ENCODE assay signal across 19 mouse cellular contexts in genomic region chr12:31269020-31269597, GRCm38 (mm10). TPM values are rescaled to one million over a fixed set of nuclear protein-coding genes. Genes with fewer than 3 reads are reported as not detected.
DNase-seq lines count a peak whose midpoint lies in the region; ATAC-seq and TF ChIP-seq lines count a peak whose summit lies in the region.
"Had no signal": no experiment of that assay in that cellular context is flagged by ENCODE, and none has a peak within 500 bp of the region (broad histone marks: within the 10 kb centered on the region; RNA-seq: fewer than 3 reads in every experiment).

No protein-coding gene starts in this region.

- peak overlapping the region; percentile 54 for H3K9ac ChIP-seq in heart, embryonic 16.5 days (ENCODE audit: low read length)
- no peak overlapping the region for H3K9ac ChIP-seq in midbrain, embryonic 11.5 days (ENCODE audit: low read length)
- H3K9ac ChIP-seq in midbrain, postnatal 0 days (replicated peaks; ENCODE audit: low read length, poor library complexity, severe bottlenecking) = no peak overlapping the region
- H3K9ac ChIP-seq in intestine, embryonic 16.5 days (ENCODE audit: low read depth, low read length) = peak overlapping the region; percentile 2; the same call in 1 of the 2 replicates
- peak overlapping the region; percentile 11; the same call in 1 of the 2 replicates for H3K9ac ChIP-seq in stomach, embryonic 16.5 days (ENCODE audit: low read length)
- H3K9ac ChIP-seq: limb, embryonic 15.5 days had no signal

- ATAC-seq in heart, embryonic 16.5 days (replicated peaks; ENCODE audit: extremely low read depth, insufficient read depth, low FRiP score) = no peak
- no peak for ATAC-seq in midbrain, embryonic 11.5 days (ENCODE audit: low FRiP score)
- ATAC-seq in midbrain, postnatal 0 days (ENCODE audit: low FRiP score) = no peak
- no peak for ATAC-seq in intestine, embryonic 16.5 days
- ATAC-seq in stomach, embryonic 16.5 days (ENCODE audit: insufficient read depth, low FRiP score) = no peak

- no peak for DNase-seq in heart, adult 9 months (ENCODE audit: low spot score in 2 of 2)
- DNase-seq in midbrain, embryonic 11.5 days (ENCODE audit: low spot score, missing footprints) = peak; percentile 84
- DNase-seq in midbrain, postnatal 0 days (ENCODE audit: low spot score) = no peak
- no peak for DNase-seq in cerebellum, adult 18-20 months
- DNase-seq in frontal cortex, postnatal 25 days (ENCODE audit: low spot score in 2 of 2) = no peak
- DNase-seq: adrenal gland, postnatal 14 days; kidney, adult 18-20 months; lung, postnatal 14 days; midbrain, embryonic 14.5 days; right cerebral cortex, adult 18-20 months had no signal

- TF ChIP-seq CTCF in midbrain, postnatal 0 days (IDR thresholded peaks at IDR 0.05) = no peak

- 39% methylated on average over 12 of the region's 12 CpGs for WGBS in heart, embryonic 16.5 days
- WGBS in midbrain, embryonic 11.5 days = 78% methylated on average over 12 of the region's 12 CpGs
- WGBS in midbrain, postnatal 0 days = 72% methylated on average over 12 of the region's 12 CpGs
- 68% methylated on average over 12 of the region's 12 CpGs for WGBS in intestine, embryonic 16.5 days
- 61% methylated on average over 12 of the region's 12 CpGs for WGBS in stomach, embryonic 16.5 days

- no peaks in the 10 kb centered on the region for H3K9me3 ChIP-seq in heart, embryonic 16.5 days (replicated peaks; ENCODE audit: control insufficient read depth, low read length)
- H3K9me3 ChIP-seq in midbrain, embryonic 11.5 days (ENCODE audit: control insufficient read depth, low read length) = no peaks in the 10 kb centered on the region
- H3K9me3 ChIP-seq in midbrain, postnatal 0 days (ENCODE audit: low read length) = no peaks in the 10 kb centered on the region
- no peaks in the 10 kb centered on the region for H3K9me3 ChIP-seq in intestine, embryonic 16.5 days (ENCODE audit: control insufficient read depth, low read length)
- no peaks in the 10 kb centered on the region for H3K9me3 ChIP-seq in stomach, embryonic 16.5 days (replicated peaks; ENCODE audit: control insufficient read depth, low read length)
- H3K9me3 ChIP-seq: limb, embryonic 15.5 days had no signal

- 0 out of 2 replicates have a peak overlapping the region, but pooled peaks have one; percentile 1 for H3K4me3 ChIP-seq in heart, embryonic 16.5 days (ENCODE audit: low read length)
- H3K4me3 ChIP-seq in midbrain, embryonic 11.5 days (ENCODE audit: low read depth, low read length) = no peak overlapping the region
- no peak overlapping the region for H3K4me3 ChIP-seq in midbrain, postnatal 0 days (ENCODE audit: low read depth, low read length)
- peak overlapping the region; percentile 16; the same call in 1 of the 2 replicates for H3K4me3 ChIP-seq in intestine, embryonic 16.5 days (ENCODE audit: low read length)
- H3K4me3 ChIP-seq in stomach, embryonic 16.5 days (replicated peaks; ENCODE audit: low read length) = no peak overlapping the region
- H3K4me3 ChIP-seq: erythroblast, embryonic 14.5 days; limb, embryonic 15.5 days had no signal

- peaks cover 58% of the 10 kb centered on the region for H3K4me1 ChIP-seq in heart, embryonic 16.5 days (ENCODE audit: control insufficient read depth, insufficient read depth, low read length)
- peaks cover 19% of the 10 kb centered on the region for H3K4me1 ChIP-seq in midbrain, embryonic 11.5 days (ENCODE audit: control insufficient read depth, insufficient read depth, low read length)
- peaks cover 6% of the 10 kb centered on the region; the same call in 1 of the 2 replicates for H3K4me1 ChIP-seq in midbrain, postnatal 0 days (ENCODE audit: insufficient read depth, low read length)
- H3K4me1 ChIP-seq in intestine, embryonic 16.5 days (ENCODE audit: control insufficient read depth, insufficient read depth, low read length) = peaks cover 22% of the 10 kb centered on the region
- H3K4me1 ChIP-seq in stomach, embryonic 16.5 days (ENCODE audit: control insufficient read depth, insufficient read depth, low read length) = peaks cover 47% of the 10 kb centered on the region

- H3K4me2 ChIP-seq in heart, embryonic 16.5 days (ENCODE audit: low read depth, low read length) = peak overlapping the region; percentile 40; the same call in 1 of the 2 replicates
- H3K4me2 ChIP-seq in midbrain, embryonic 11.5 days = no peak overlapping the region
- no peak overlapping the region for H3K4me2 ChIP-seq in midbrain, postnatal 0 days (ENCODE audit: low read depth, low read length, poor library complexity, severe bottlenecking)
- H3K4me2 ChIP-seq in intestine, embryonic 16.5 days (ENCODE audit: low read depth, low read length) = peak overlapping the region; percentile 40
- 0 out of 2 replicates have a peak overlapping the region, but pooled peaks have one; percentile 11 for H3K4me2 ChIP-seq in stomach, embryonic 16.5 days (ENCODE audit: low read depth, low read length)
- H3K4me2 ChIP-seq: limb, embryonic 15.5 days had no signal

- peak overlapping the region; percentile 77 for H3K27ac ChIP-seq in heart, embryonic 16.5 days (ENCODE audit: low read length)
- H3K27ac ChIP-seq in midbrain, embryonic 11.5 days (ENCODE audit: low read depth, low read length) = no peak overlapping the region
- H3K27ac ChIP-seq in midbrain, postnatal 0 days (ENCODE audit: low read depth, low read length) = no peak overlapping the region
- H3K27ac ChIP-seq in intestine, embryonic 16.5 days (ENCODE audit: low read length) = peak overlapping the region; percentile 3; the same call in 1 of the 2 replicates
- H3K27ac ChIP-seq in stomach, embryonic 16.5 days (ENCODE audit: low read length) = peak overlapping the region; percentile 18; the same call in 1 of the 2 replicates

- no peaks in the 10 kb centered on the region for H3K27me3 ChIP-seq in heart, embryonic 16.5 days (ENCODE audit: control insufficient read depth, insufficient read depth, low read length)
- H3K27me3 ChIP-seq in midbrain, embryonic 11.5 days (ENCODE audit: control insufficient read depth, insufficient read depth, low read length) = peaks cover 36% of the 10 kb centered on the region
- H3K27me3 ChIP-seq in midbrain, postnatal 0 days (ENCODE audit: insufficient read depth, low read length) = peaks cover 13% of the 10 kb centered on the region
- no peaks in the 10 kb centered on the region for H3K27me3 ChIP-seq in intestine, embryonic 16.5 days (replicated peaks; ENCODE audit: control insufficient read depth, insufficient read depth, low read length)
- no peaks in the 10 kb centered on the region for H3K27me3 ChIP-seq in stomach, embryonic 16.5 days (ENCODE audit: control insufficient read depth, insufficient read depth, low read length)
- H3K27me3 ChIP-seq: limb, embryonic 15.5 days had no signal

- peaks cover 34% of the 10 kb centered on the region for H3K36me3 ChIP-seq in heart, embryonic 16.5 days (ENCODE audit: control insufficient read depth, insufficient read depth)
- no peaks in the 10 kb centered on the region for H3K36me3 ChIP-seq in midbrain, embryonic 11.5 days (ENCODE audit: control insufficient read depth, insufficient read depth, low read length)
- H3K36me3 ChIP-seq in midbrain, postnatal 0 days (ENCODE audit: insufficient read depth, low read length) = no peaks in the 10 kb centered on the region
- peaks cover 12% of the 10 kb centered on the region for H3K36me3 ChIP-seq in intestine, embryonic 16.5 days (ENCODE audit: control insufficient read depth, insufficient read depth, low read length)
- peaks cover 19% of the 10 kb centered on the region for H3K36me3 ChIP-seq in stomach, embryonic 16.5 days (ENCODE audit: control insufficient read depth, insufficient read depth, low read length)

RNA-seq across cellular contexts. Expression of gene Lamb1, which starts 4.1 kb away (rescaled TPM):
- polyA plus RNA-seq in heart, embryonic 16.5 days (2015; fragmentation: Nextera tagmentation; extraction: Ambion mirVana) = 92.1 and 113 TPM in 2 replicates
- polyA plus RNA-seq in midbrain, embryonic 11.5 days (2014; fragmentation: Nextera tagmentation; extraction: Ambion mirVana) = 17.3 and 18.5 TPM in 2 replicates
- total RNA-seq in midbrain, postnatal 0 days (2014; rRNA removed) = 19.5 and 24.6 TPM in 2 replicates
- 7.6 and 8.1 TPM in 2 replicates for polyA plus RNA-seq in midbrain, postnatal 0 days (2015; fragmentation: Nextera tagmentation; extraction: Ambion mirVana)
- polyA plus RNA-seq in intestine, embryonic 16.5 days (2015; fragmentation: Nextera tagmentation; extraction: Ambion mirVana) = 60.4 and 65.1 TPM in 2 replicates
- polyA plus RNA-seq in stomach, embryonic 16.5 days (2015; fragmentation: Nextera tagmentation; extraction: Ambion mirVana) = 108 and 120 TPM in 2 replicates
- total RNA-seq: hematopoietic stem cell, adult 5-6 weeks had no signal

RNA-seq across cellular contexts. Expression of gene Gm6993, which starts 28.5 kb away (rescaled TPM):
- not detected in 2 replicates for polyA plus RNA-seq in heart, embryonic 16.5 days (2015; fragmentation: Nextera tagmentation; extraction: Ambion mirVana)
- polyA plus RNA-seq in midbrain, embryonic 11.5 days (2014; fragmentation: Nextera tagmentation; extraction: Ambion mirVana) = not detected in 2 replicates
- total RNA-seq in midbrain, postnatal 0 days (2014; rRNA removed) = not detected in 2 replicates
- not detected in 2 replicates for polyA plus RNA-seq in midbrain, postnatal 0 days (2015; fragmentation: Nextera tagmentation; extraction: Ambion mirVana)
- not detected in 2 replicates for polyA plus RNA-seq in intestine, embryonic 16.5 days (2015; fragmentation: Nextera tagmentation; extraction: Ambion mirVana)
- not detected in 2 replicates for polyA plus RNA-seq in stomach, embryonic 16.5 days (2015; fragmentation: Nextera tagmentation; extraction: Ambion mirVana)
- total RNA-seq: adrenal gland, postnatal 14 days; hematopoietic stem cell, adult 5-6 weeks; layer of hippocampus, postnatal 25 days had no signal
- polyA plus RNA-seq: erythroblast, embryonic 14.5 days; frontal cortex, adult 2 months; limb, embryonic 15.5 days; midbrain, embryonic 14.5 days; neural tube, embryonic 14.5 days had no signal

Comparison
In these comparisons a context has a peak if more than half of its experiments do, and no peak if none do; other contexts are left out.
1. H3K27ac ChIP-seq: peak in heart, embryonic 16.5 days (single experiment), intestine, embryonic 16.5 days (single experiment) and stomach, embryonic 16.5 days (single experiment); none in midbrain, embryonic 11.5 days (single experiment) and midbrain, postnatal 0 days (single experiment).
2. H3K4me2 ChIP-seq: peak in heart, embryonic 16.5 days (single experiment), intestine, embryonic 16.5 days (single experiment) and stomach, embryonic 16.5 days (single experiment); none in midbrain, embryonic 11.5 days (single experiment) and midbrain, postnatal 0 days (single experiment).
3. H3K4me3 ChIP-seq: peak in heart, embryonic 16.5 days (single experiment) and intestine, embryonic 16.5 days (single experiment); none in midbrain, embryonic 11.5 days (single experiment), midbrain, postnatal 0 days (single experiment) and stomach, embryonic 16.5 days (single experiment).
4. H3K9ac ChIP-seq: peak in heart, embryonic 16.5 days (single experiment), intestine, embryonic 16.5 days (single experiment) and stomach, embryonic 16.5 days (single experiment); none in midbrain, embryonic 11.5 days (single experiment) and midbrain, postnatal 0 days (single experiment).